Mouse (Mus musculus): ENCODE measurements around the gene Ube2i.
"Not testable (repeated sequence)": the region's sequence is repeated elsewhere in the genome, so short reads cannot be mapped to it uniquely, and the experiment has no call there.

Ube2i gene

GRCm38 (mm10) chr17:25252643-25253042, 21.8 kb downstream of the Ube2i start:
- no peak for DNase-seq

GRCm38 (mm10) chr17:25250181-25250835, 24.1 kb downstream of the Ube2i start:
- DNase-seq, result no peak

GRCm38 (mm10) chr17:25248033-25248750, 26.2 kb downstream of the Ube2i start:
- DNase-seq, result no peak

GRCm38 (mm10) chr17:25244239-25244638, 30.2 kb downstream of the Ube2i start:
- no peak for DNase-seq

- DNase-seq, result no peak
Measured at GRCm38 (mm10) chr17:25243131-25243780, 31.2 kb downstream of the Ube2i start.

- DNase-seq, result peak; percentile 77 to 83
Measured at GRCm38 (mm10) chr17:25239695-25240636, 34.5 kb downstream of the Ube2i start, which contains the start of the genes Gnptg and Tsr3. TSS of gene Gnptg (minus strand) at chr17:25240124. TSS of gene Tsr3 (plus strand) at chr17:25240170.

GRCm38 (mm10) chr17:25235635-25236034, 38.8 kb downstream of the Ube2i start:
- DNase-seq, result no peak

DNA sequence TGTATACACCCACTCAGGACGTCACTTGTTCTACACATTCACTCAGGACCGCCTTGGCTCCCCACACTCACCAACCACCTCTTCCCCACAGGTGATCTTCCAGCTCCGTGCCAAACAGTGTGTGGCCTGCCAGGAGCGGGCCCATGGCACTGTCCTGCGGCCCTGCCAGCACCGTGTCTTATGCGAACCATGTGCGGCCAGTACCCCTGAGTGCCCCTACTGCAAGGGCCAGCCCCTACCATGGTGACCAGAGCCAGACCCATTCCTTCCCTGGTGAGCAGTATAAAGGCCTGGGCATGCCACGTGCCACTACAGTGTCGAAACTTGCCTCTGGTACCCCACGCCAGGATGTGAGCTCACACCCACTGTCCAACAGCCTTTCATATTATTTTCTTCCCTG, 42.8 kb downstream of the Ube2i start:
- DNase-seq, result not testable (repeated sequence)

GRCm38 (mm10) chr17:25230700-25231099, 43.7 kb downstream of the Ube2i start:
- DNase-seq, result no peak

DNA sequence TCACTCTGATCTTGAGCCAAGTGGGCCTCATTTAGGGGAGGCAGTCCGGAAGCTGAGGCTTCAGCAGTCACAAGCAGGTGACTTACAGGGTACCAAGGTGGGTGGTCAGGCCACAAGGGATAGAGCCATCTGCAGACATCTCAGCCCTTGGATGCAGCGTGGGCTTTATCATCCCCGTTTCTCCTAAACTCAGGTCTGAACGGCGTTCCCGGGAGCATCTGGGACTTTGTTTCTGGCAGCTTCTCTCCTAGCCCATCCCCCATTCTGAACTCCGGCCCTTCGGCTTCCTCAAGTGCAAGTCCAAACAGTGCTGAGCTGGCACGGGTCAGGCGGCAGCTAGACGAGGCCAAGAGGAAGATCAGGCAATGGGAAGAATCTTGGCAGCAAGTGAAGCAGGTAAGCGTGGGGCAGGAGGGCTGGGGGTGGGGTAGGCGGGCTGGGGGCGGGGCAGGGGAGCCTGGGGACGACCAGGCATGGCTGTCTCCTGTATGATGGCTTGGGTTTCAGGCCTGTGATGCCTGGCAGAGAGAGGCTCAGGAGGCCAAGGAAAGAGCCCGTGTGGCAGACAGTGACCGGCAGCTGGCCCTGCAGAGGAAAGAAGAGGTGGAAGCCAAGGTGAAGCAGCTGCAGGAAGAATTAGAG, 44.3 kb downstream of the Ube2i start:
- not testable (repeated sequence) for DNase-seq

GRCm38 (mm10) chr17:25227991-25228390, 46.4 kb downstream of the Ube2i start:
- DNase-seq, result no peak

- DNase-seq, result no peak
Measured at GRCm38 (mm10) chr17:25225659-25226058, 48.8 kb downstream of the Ube2i start.

DNA sequence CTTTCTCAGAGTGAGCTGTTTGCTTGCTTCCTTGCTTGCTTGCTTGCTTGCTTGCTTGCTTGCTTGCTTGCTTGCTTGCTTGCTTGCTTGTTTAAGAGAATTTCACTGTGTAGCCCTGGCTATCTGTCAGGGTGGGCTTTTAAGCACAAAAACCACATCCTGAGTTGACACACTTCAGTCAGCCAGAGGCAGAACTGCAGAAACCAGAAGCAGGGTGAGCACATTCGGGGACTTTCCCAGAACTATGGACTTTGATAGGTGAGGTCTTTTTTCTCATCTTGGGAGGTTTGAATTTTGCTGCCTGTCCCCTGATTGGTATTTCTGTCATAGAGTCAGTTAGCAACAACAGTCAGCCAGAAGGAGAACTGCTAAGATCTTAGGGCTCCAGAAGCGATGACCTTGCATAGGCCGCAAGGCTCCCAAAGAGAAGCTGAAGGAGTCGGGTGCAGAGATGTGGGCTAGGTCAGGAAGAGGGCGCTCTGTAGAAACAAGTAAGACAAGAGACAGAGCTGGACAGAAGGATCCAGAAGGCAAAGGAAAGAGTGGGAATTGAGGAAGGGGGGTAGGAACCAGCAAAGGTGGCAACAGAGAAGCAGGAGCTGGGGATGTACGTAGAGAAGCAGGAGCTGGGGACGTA, 49.7 kb downstream of the Ube2i start:
- DNase-seq, result peak in 1 of 2 experiments; percentile 59

DNA sequence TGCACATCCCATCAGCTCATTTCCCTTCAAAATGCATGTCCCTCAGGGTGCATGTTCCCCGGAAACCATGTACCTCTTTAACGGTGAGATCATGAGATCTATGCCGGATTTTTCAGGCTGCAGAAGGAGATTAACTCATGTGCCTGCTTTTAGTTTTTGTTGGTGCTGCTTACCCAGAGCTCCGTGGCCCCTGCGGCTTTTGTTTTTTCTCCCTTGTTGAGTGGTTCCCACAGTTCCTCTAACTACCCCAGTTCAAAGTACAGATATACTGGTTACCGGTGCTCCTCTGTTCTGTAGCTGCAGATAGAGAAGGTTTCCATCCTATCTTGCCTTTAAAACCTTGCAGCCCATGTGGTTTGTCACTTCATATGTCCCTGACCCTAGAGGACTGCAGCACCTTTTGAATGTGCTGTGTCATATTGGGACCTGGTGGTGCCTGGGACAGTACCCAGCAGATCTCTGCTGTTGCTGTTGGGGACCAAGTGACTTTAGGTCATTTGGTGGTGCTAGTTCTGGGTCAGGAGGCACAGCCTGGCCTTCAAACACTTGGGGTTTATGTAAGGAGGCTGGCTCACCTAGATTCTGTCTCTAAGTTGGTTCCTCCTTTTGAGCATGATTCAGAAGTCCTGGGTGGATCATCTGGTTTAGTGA, 51.3 kb downstream of the Ube2i start:
- DNase-seq, result no peak

- DNase-seq, result peak; percentile 49 to 65
Measured at GRCm38 (mm10) chr17:25222504-25222940, 51.9 kb downstream of the Ube2i start.

- DNase-seq, result peak; percentile 66 to 76
Measured at GRCm38 (mm10) chr17:25221821-25222503, 52.5 kb downstream of the Ube2i start.

DNA sequence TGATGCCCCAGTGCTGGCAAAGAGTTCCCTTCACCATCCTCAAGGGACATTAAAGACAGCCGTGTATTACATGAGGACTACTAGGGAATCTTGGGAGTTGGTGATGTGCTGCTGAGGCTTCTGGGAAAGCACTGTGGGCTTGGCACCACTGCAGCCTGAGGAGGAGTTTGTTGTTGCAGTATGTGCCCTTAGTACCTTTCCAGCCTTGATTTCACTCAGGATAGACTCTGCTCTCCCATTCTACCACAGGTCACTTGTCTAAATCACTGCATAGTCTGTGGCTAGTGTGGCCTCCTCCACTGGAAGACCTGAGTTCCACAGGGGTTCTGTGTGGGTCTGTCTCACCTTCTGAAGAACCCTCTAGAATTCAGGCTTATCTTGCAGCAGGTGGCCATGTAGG, 53.7 kb downstream of the Ube2i start:
- DNase-seq, result no peak

DNA sequence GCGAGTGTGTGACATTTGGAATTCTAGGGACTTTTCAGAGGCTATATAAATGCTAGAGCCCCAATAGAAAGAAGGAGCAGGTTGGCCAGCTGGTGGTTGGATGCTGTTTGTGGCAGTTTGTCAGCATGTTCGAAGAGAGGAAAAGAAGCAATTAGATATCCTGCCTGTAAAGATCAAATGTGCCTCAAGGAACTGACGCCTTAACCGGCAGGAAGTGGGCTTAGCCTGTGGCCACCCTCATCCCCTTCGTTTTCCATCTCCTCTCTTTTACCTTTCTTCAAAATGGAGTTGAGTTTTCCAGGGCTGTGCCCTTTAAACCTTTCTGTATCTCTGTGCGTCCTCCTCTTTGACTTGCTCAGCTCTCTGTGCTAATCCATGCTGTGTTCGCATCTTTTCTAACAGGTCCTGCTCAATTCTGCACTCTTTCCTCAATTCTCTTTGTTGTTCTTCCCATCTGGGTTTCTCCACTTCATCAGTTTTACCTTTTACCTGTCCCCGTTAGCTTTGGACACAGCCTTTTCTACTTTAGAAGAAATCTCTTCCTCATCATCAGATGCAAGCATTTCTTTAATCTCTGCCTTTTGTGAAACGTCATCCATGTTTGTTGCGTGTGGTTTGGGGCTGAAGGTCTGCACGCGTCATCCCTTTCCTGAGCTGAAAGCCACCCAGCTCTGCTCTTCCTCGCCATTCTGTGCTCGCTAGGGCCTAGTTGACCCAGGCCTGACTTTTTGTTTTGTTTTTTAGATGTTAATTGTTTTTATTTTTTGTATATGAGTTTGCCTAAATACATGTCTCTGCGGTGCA, 54.7 kb downstream of the Ube2i start:
- DNase-seq, result peak in 1 of 2 experiments; percentile 44

- no peak for DNase-seq
Measured at GRCm38 (mm10) chr17:25218967-25219366, 55.5 kb downstream of the Ube2i start.
